Mouse (Mus musculus) erythroblast, embryonic 14.5 days (primary cell): ENCODE data around the gene Cux1.

Experiments
- GATA1 ChIP-seq: IDR thresholded peaks from 2 replicates; pipeline ENCODE4 v1.6.1; 2012; ENCODE audit warnings: low read length, inconsistent platforms, mixed read lengths
- TAL1 ChIP-seq: IDR thresholded peaks from 3 replicates; pipeline ENCODE4 v1.6.1; 2012; ENCODE audit warnings: low read length, inconsistent platforms, mixed read lengths

GRCm38 (mm10) chr5:136300880-136301279, 266.4 kb downstream of the Cux1 start:
- TF ChIP-seq TAL1 (no peak), GATA1 (no peak)
